ENCODE assay signal across 9 mouse cellular contexts in genomic region chr6:61382526-61382925, GRCm38 (mm10).
DNase-seq lines count a peak whose midpoint lies in the region; ATAC-seq and TF ChIP-seq lines count a peak whose summit lies in the region.
"Had no signal": no experiment of that assay in that cellular context is flagged by ENCODE, and none has a peak within 500 bp of the region (broad histone marks: within the 10 kb centered on the region; RNA-seq: fewer than 3 reads in every experiment).

No protein-coding gene starts in this region.

- ATAC-seq in cerebellum, adult (ENCODE audit: insufficient number of reproducible peaks, low FRiP score, low TSS enrichment) = peak; percentile 79
- ATAC-seq in midbrain, embryonic 13.5 days = peak; percentile 80; the same call in 1 of the 2 replicates
- no peak for ATAC-seq in CD4-positive, CD25-positive, alpha-beta regulatory T cell, adult 4 months

- H3K4me3 ChIP-seq in layer of hippocampus, adult 2 months = no peak overlapping the region
- H3K4me3 ChIP-seq in midbrain, embryonic 13.5 days (replicated peaks) = no peak overlapping the region

- H3K9ac ChIP-seq in midbrain, embryonic 13.5 days (replicated peaks) = no peak overlapping the region

- H3K27me3 ChIP-seq in midbrain, embryonic 13.5 days = no peaks in the 10 kb centered on the region

- no peak for DNase-seq in cerebellum, adult 9-11 months
- peak; percentile 20 to 32 for DNase-seq in layer of hippocampus, adult 2 months (ENCODE audit: low spot score in 2 of 2)
- DNase-seq in layer of hippocampus, postnatal 10 days (ENCODE audit: low spot score in 2 of 2) = no peak
- peak; percentile 57 for DNase-seq in brain, embryonic 18.5 days (ENCODE audit: low read depth, low spot score)
- no peak for DNase-seq in urinary bladder, postnatal 25 days (ENCODE audit: low spot score)
- DNase-seq: thymus, adult 2 months had no signal

- H3K4me2 ChIP-seq in midbrain, embryonic 13.5 days (replicated peaks) = no peak overlapping the region

- H3K27ac ChIP-seq in layer of hippocampus, adult 2 months = no peak overlapping the region
- H3K27ac ChIP-seq in midbrain, embryonic 13.5 days = no peak overlapping the region

- no peaks in the 10 kb centered on the region for H3K36me3 ChIP-seq in midbrain, embryonic 13.5 days

- no peaks in the 10 kb centered on the region for H3K9me3 ChIP-seq in midbrain, embryonic 13.5 days

- 27% methylated on average over 3 of the region's 3 CpGs for WGBS in midbrain, embryonic 13.5 days

- H3K4me1 ChIP-seq in midbrain, embryonic 13.5 days (replicated peaks) = 0 out of 2 replicates have a peak, but pooled peaks cover 3% of the 10 kb centered on the region

- peak; percentile 81 for TF ChIP-seq CTCF in layer of hippocampus, adult 2 months (conservative IDR thresholded peaks at IDR 0.05)

Comparison
In these comparisons a context has a peak if more than half of its experiments do, and no peak if none do; other contexts are left out.
1. DNase-seq: peak in layer of hippocampus, adult 2 months (2 of 2) and brain, embryonic 18.5 days (single experiment); none in cerebellum, adult 9-11 months (single experiment), layer of hippocampus, postnatal 10 days (0 of 2) and urinary bladder, postnatal 25 days (single experiment).